Mouse (Mus musculus) spleen, embryonic (tissue): Measurements from ENCODE around the gene Sp4.

ENCODE experiments used
- CTCF ChIA-PET: fragments of 350-600 bp; sonication (Branson Sonifier 250); formaldehyde crosslinking; loops from one replicate; lab custom pipeline; 2022; lab: Charles Lee

The Sp4 gene

GRCm38 (mm10) chr12:118281961-118282360, 19.3 kb downstream of the Sp4 start:
- CTCF ChIA-PET, result no interaction called here

GRCm38 (mm10) chr12:118276385-118276784, 24.9 kb downstream of the Sp4 start:
- CTCF ChIA-PET, result no interaction called here

GRCm38 (mm10) chr12:118264905-118265304, 36.3 kb downstream of the Sp4 start:
- CTCF ChIA-PET, result no interaction called here

GRCm38 (mm10) chr12:118263878-118264277, 37.4 kb downstream of the Sp4 start:
- CTCF ChIA-PET, result no interaction called here

- CTCF ChIA-PET, result no interaction called here
Measured at GRCm38 (mm10) chr12:118255292-118255782, 45.9 kb downstream of the Sp4 start.

- CTCF ChIA-PET, result interaction anchor here (0.6 kb wide), 1 partner anchor 887 kb away, joined by 16 read pairs; no protein-coding TSS in a partner anchor
Measured at GRCm38 (mm10) chr12:118221182-118221581, 80.1 kb downstream of the Sp4 start.

- CTCF ChIA-PET, result no interaction called here
Measured at GRCm38 (mm10) chr12:118220062-118220461, 81.2 kb downstream of the Sp4 start.

GRCm38 (mm10) chr12:118212163-118212562, 89.1 kb downstream of the Sp4 start:
- CTCF ChIA-PET, result no interaction called here

GRCm38 (mm10) chr12:118198386-118199093, 102.7 kb downstream of the Sp4 start, which contains the start of gene Dnah11:
Gene Dnah11, minus strand, starts transcription at chr12:118199043.
- CTCF ChIA-PET, result interaction anchor here (0.6 kb wide), 1 partner anchor 105 kb away, joined by 4 read pairs; no protein-coding TSS in a partner anchor

GRCm38 (mm10) chr12:118196583-118196982, 104.7 kb downstream of the Sp4 start:
- CTCF ChIA-PET, result no interaction called here

GRCm38 (mm10) chr12:118189535-118189934, 111.7 kb downstream of the Sp4 start:
- CTCF ChIA-PET, result no interaction called here

- CTCF ChIA-PET, result no interaction called here
Measured at GRCm38 (mm10) chr12:118187663-118188062, 113.6 kb downstream of the Sp4 start.

GRCm38 (mm10) chr12:118186881-118187489, 114.3 kb downstream of the Sp4 start:
- CTCF ChIA-PET, result no interaction called here

GRCm38 (mm10) chr12:118186120-118186880, 114.9 kb downstream of the Sp4 start:
- CTCF ChIA-PET, result no interaction called here
